Mouse (Mus musculus): ENCODE results near the gene Msn. TPM values are rescaled to one million over a fixed set of nuclear protein-coding genes. Genes with fewer than 3 reads are reported as not detected.

Msn gene
- total and polyA plus RNA-seq, 2 experiments from 2014 or later = 102 to 116 TPM

DNA sequence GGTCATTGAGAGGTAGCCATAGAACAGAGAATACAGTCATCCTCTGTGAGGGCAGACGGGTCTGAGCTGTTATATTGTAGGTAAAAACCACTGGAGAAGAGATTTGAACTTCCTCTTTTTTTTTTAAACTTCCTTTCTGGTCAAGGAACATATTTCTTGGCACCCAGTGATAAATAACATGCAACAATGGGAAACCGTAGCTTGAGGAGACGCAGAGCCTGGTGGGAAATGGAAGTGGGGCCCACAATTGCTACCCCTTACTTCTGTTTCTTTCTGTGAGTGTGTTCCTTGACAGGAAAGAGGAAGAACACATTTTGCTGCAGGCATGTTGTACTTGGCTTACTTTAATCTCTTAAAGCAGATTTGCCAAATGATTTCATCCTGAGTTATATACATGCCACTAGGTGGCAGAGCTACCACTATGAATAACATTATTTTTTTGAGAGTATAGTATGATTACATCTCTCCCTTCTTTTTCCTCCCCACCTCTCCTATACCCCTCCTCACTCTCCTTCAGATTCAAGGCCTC, 49.2 kb downstream of the Msn start:
- DNase-seq (ENCODE audit: low spot score) (peak; percentile 14), ATAC-seq (ENCODE audit: insufficient read depth, low read depth) (no peak)
- Histone ChIP-seq H3K4me3 (ENCODE audit: low read depth, low read length) (no peak overlapping the region), H3K4me1 (ENCODE audit: control insufficient read depth, insufficient read depth) (no peaks in the 10 kb centered on the region), H3K9me3 (replicated peaks; ENCODE audit: control insufficient read depth, low read length) (no peaks in the 10 kb centered on the region), H3K27ac (ENCODE audit: low read depth) (no peak overlapping the region), H3K27me3 (ENCODE audit: control insufficient read depth, insufficient read depth, low read length) (no peaks in the 10 kb centered on the region), H3K4me2 (ENCODE audit: low read depth, low read length) (no peak overlapping the region), H3K9ac (replicated peaks; ENCODE audit: low read depth, low read length) (no peak overlapping the region), H3K36me3 (replicated peaks; ENCODE audit: control insufficient read depth, insufficient read depth, low read length) (peaks cover 7% of the 10 kb centered on the region; the same call in 1 of the 2 replicates)
- WGBS = 61% methylated on average over 3 of the region's 3 CpGs
- TF ChIP-seq EP300 (IDR thresholded peaks at IDR 0.05; ENCODE audit: low read depth) (no peak), CTCF (IDR thresholded peaks at IDR 0.05; ENCODE audit: low read depth) (no peak)

DNA sequence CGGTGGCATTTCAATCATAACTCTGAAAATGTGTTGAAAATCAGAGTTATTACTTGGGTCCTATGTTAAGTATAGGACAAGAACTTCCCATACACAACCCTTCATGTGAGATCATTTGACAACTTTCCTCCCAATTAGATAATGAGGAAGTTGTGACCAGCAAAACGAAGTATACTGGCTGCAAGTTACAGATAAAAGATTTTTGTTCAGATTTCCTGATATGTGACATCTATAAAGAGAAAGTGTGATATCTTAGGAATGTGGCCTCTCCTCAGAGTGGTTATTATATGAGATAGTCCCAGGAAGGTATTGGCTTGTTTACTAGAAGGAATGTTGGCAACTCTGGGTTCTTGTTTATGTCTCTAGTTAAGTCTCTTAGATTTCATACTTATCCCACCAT, 52.4 kb downstream of the Msn start:
- Histone ChIP-seq H3K4me2 (ENCODE audit: low read depth, low read length) (no peak overlapping the region), H3K9ac (replicated peaks; ENCODE audit: low read depth, low read length) (no peak overlapping the region), H3K36me3 (replicated peaks; ENCODE audit: control insufficient read depth, insufficient read depth, low read length) (peaks cover 8% of the 10 kb centered on the region; the same call in 1 of the 2 replicates), H3K9me3 (replicated peaks; ENCODE audit: control insufficient read depth, low read length) (no peaks in the 10 kb centered on the region), H3K4me3 (ENCODE audit: low read depth, low read length) (no peak overlapping the region), H3K27ac (ENCODE audit: low read depth) (no peak overlapping the region), H3K27me3 (ENCODE audit: control insufficient read depth, insufficient read depth, low read length) (no peaks in the 10 kb centered on the region), H3K4me1 (ENCODE audit: control insufficient read depth, insufficient read depth) (no peaks in the 10 kb centered on the region)
- ATAC-seq (ENCODE audit: insufficient read depth, low read depth) = no peak
- no peak for DNase-seq (ENCODE audit: low spot score)
- WGBS = 41% methylated on average over 2 of the region's 2 CpGs
- TF ChIP-seq CTCF (IDR thresholded peaks at IDR 0.05; ENCODE audit: low read depth) (no peak), EP300 (IDR thresholded peaks at IDR 0.05; ENCODE audit: low read depth) (no peak)

DNA sequence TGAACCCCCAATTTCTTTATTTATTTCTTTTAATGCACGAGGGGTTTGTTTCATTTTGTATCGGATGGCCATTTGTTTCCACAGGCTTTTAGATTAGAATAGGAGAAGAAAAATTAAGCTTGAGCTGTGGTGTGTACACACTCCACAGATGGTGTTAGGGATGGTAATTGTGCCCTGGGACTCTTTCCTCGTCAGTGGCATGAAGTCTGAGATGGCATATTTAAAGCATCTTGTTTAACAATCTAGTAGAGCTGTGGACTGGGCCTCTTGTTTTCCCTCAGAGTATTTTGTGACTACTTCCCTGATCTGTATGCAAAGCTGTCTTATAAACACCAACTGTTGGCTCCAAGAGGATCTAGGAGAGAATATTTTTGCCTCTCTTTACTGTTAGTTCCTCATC, 57.5 kb downstream of the Msn start:
- H3K9ac ChIP-seq (replicated peaks; ENCODE audit: low read depth, low read length) = no peak overlapping the region
- WGBS = 85% methylated on average over 3 of the region's 3 CpGs
- H3K27me3 ChIP-seq (ENCODE audit: control insufficient read depth, insufficient read depth, low read length) = no peaks in the 10 kb centered on the region
- ATAC-seq (ENCODE audit: insufficient read depth, low read depth) = no peak
- H3K4me2 ChIP-seq (ENCODE audit: low read depth, low read length) = no peak overlapping the region
- no peaks in the 10 kb centered on the region for H3K9me3 ChIP-seq (replicated peaks; ENCODE audit: control insufficient read depth, low read length)
- no peak overlapping the region for H3K4me3 ChIP-seq (ENCODE audit: low read depth, low read length)
- TF ChIP-seq EP300 (IDR thresholded peaks at IDR 0.05; ENCODE audit: low read depth) (no peak), CTCF (IDR thresholded peaks at IDR 0.05; ENCODE audit: low read depth) (no peak)
- H3K36me3 ChIP-seq (replicated peaks; ENCODE audit: control insufficient read depth, insufficient read depth, low read length) = peaks cover 32% of the 10 kb centered on the region
- DNase-seq (ENCODE audit: low spot score) = no peak
- no peaks in the 10 kb centered on the region for H3K4me1 ChIP-seq (ENCODE audit: control insufficient read depth, insufficient read depth)
- no peak overlapping the region for H3K27ac ChIP-seq (ENCODE audit: low read depth)

DNA sequence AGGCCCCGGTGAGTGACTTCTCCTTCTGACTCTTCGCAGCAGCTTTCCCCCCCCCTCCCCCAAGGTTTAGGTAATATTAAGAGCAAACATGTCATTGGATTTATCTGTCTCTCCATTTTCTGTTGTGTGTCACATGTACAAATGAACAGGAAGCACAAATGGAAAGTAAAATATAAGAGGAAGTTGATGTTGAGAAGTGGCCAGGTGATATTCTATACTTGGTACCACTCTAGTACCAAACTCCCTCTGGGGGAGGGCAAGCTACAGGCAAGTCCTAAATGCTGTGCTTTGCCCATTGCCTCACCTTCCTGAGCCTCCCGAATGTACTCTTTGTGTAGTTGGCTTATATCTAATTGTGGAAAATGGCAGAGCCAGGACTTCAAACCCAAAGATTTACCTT, 62.1 kb downstream of the Msn start:
- no peak overlapping the region for H3K4me3 ChIP-seq (ENCODE audit: low read depth, low read length)
- no peak overlapping the region for H3K27ac ChIP-seq (ENCODE audit: low read depth)
- no peak overlapping the region for H3K4me2 ChIP-seq (ENCODE audit: low read depth, low read length)
- H3K27me3 ChIP-seq (ENCODE audit: control insufficient read depth, insufficient read depth, low read length) = no peaks in the 10 kb centered on the region
- 64% methylated on average over 3 of the region's 3 CpGs for WGBS
- no peak overlapping the region for H3K9ac ChIP-seq (replicated peaks; ENCODE audit: low read depth, low read length)
- H3K36me3 ChIP-seq (replicated peaks; ENCODE audit: control insufficient read depth, insufficient read depth, low read length) = peaks cover 38% of the 10 kb centered on the region
- no peaks in the 10 kb centered on the region for H3K9me3 ChIP-seq (replicated peaks; ENCODE audit: control insufficient read depth, low read length)
- no peaks in the 10 kb centered on the region for H3K4me1 ChIP-seq (ENCODE audit: control insufficient read depth, insufficient read depth)
- TF ChIP-seq EP300 (IDR thresholded peaks at IDR 0.05; ENCODE audit: low read depth) (no peak), CTCF (IDR thresholded peaks at IDR 0.05; ENCODE audit: low read depth) (no peak)
- DNase-seq (ENCODE audit: low spot score) = no peak
- ATAC-seq (ENCODE audit: insufficient read depth, low read depth) = no peak

DNA sequence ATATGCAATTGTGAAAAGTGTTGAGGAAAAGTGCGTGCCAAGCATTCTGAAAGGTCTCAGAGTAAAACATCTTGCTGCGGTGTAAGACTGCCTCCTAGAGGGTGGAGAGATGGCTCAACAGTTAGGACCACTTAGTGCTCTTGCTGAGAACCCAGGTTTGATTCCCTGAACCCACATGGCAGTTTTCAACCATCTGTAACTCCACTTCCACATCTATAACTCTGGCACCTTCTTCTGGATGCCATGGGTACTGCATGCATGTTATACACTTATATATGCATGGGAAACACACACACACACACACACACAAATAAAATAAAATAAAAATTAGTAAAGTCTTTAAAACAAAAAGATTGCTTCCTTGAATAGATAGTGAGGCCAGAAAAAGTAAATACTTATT, 66.7 kb downstream of the Msn start:
- Histone ChIP-seq H3K27me3 (ENCODE audit: control insufficient read depth, insufficient read depth, low read length) (no peaks in the 10 kb centered on the region), H3K9ac (replicated peaks; ENCODE audit: low read depth, low read length) (no peak overlapping the region), H3K36me3 (replicated peaks; ENCODE audit: control insufficient read depth, insufficient read depth, low read length) (peaks cover 48% of the 10 kb centered on the region), H3K9me3 (replicated peaks; ENCODE audit: control insufficient read depth, low read length) (no peaks in the 10 kb centered on the region), H3K4me2 (ENCODE audit: low read depth, low read length) (no peak overlapping the region), H3K4me1 (ENCODE audit: control insufficient read depth, insufficient read depth) (no peaks in the 10 kb centered on the region), H3K27ac (ENCODE audit: low read depth) (no peak overlapping the region), H3K4me3 (ENCODE audit: low read depth, low read length) (no peak overlapping the region)
- WGBS = 80% methylated on average over 2 of the region's 2 CpGs
- TF ChIP-seq CTCF (IDR thresholded peaks at IDR 0.05; ENCODE audit: low read depth) (peak; percentile 64), EP300 (IDR thresholded peaks at IDR 0.05; ENCODE audit: low read depth) (no peak)
- no peak for ATAC-seq (ENCODE audit: insufficient read depth, low read depth)
- no peak for DNase-seq (ENCODE audit: low spot score)
